Mouse (Mus musculus): ENCODE results near the gene Usp28. TPM values are rescaled to one million over a fixed set of nuclear protein-coding genes. Genes with fewer than 3 reads are reported as not detected.

The Usp28 gene
- polyA plus RNA-seq, 1 experiment from 2014 or later: 29.7 TPM

- ATAC-seq (ENCODE audit: insufficient number of reproducible peaks, low FRiP score, low TSS enrichment, low read depth): no peak
- Histone ChIP-seq H3K9me3 (replicated peaks) (no peaks in the 10 kb centered on the region), H3K4me3 (replicated peaks) (no peak overlapping the region), H3K4me1 (no peaks in the 10 kb centered on the region), H3K4me2 (replicated peaks) (no peak overlapping the region), H3K27ac (replicated peaks) (no peak overlapping the region), H3K9ac (no peak overlapping the region), H3K27me3 (no peaks in the 10 kb centered on the region), H3K36me3 (peaks cover 44% of the 10 kb centered on the region)
- WGBS: 84% methylated on average over 5 of the region's 5 CpGs
Observed at GRCm38 (mm10) chr9:49023956-49024355, 38.8 kb downstream of the Usp28 start.

- H3K27ac ChIP-seq (replicated peaks): no peak overlapping the region
- no peak for ATAC-seq (ENCODE audit: insufficient number of reproducible peaks, low FRiP score, low TSS enrichment, low read depth)
- H3K4me1 ChIP-seq: no peaks in the 10 kb centered on the region
- peaks cover 45% of the 10 kb centered on the region for H3K36me3 ChIP-seq
- H3K9me3 ChIP-seq (replicated peaks): no peaks in the 10 kb centered on the region
- no peak overlapping the region for H3K4me2 ChIP-seq (replicated peaks)
- no peak overlapping the region for H3K4me3 ChIP-seq (replicated peaks)
- no peaks in the 10 kb centered on the region for H3K27me3 ChIP-seq
- 90% methylated on average over 2 of the region's 2 CpGs for whole genome bisulfite sequencing
- H3K9ac ChIP-seq: no peak overlapping the region
Observed at GRCm38 (mm10) chr9:49024529-49024928, 39.4 kb downstream of the Usp28 start.

GRCm38 (mm10) chr9:49034764-49035163 lies 49.6 kb downstream of the Usp28 start:
- Histone ChIP-seq H3K4me2 (replicated peaks) (no peak overlapping the region), H3K4me3 (replicated peaks) (no peak overlapping the region), H3K4me1 (no peaks in the 10 kb centered on the region), H3K27ac (replicated peaks) (no peak overlapping the region), H3K36me3 (peaks cover 71% of the 10 kb centered on the region), H3K9ac (no peak overlapping the region), H3K27me3 (no peaks in the 10 kb centered on the region), H3K9me3 (replicated peaks) (no peaks in the 10 kb centered on the region)
- no peak for ATAC-seq (ENCODE audit: insufficient number of reproducible peaks, low FRiP score, low TSS enrichment, low read depth)
- WGBS: 88% methylated on average over 4 of the region's 4 CpGs

- Histone ChIP-seq H3K4me2 (replicated peaks) (no peak overlapping the region), H3K4me3 (replicated peaks) (no peak overlapping the region), H3K9ac (no peak overlapping the region), H3K9me3 (replicated peaks) (no peaks in the 10 kb centered on the region), H3K27me3 (no peaks in the 10 kb centered on the region), H3K27ac (replicated peaks) (no peak overlapping the region), H3K4me1 (no peaks in the 10 kb centered on the region), H3K36me3 (no peaks in the 10 kb centered on the region)
- 65% methylated on average over 5 of the region's 5 CpGs for WGBS
- no peak for ATAC-seq (ENCODE audit: insufficient number of reproducible peaks, low FRiP score, low TSS enrichment, low read depth)
Observed at GRCm38 (mm10) chr9:49050901-49051300, 65.7 kb downstream of the Usp28 start.

- H3K4me1 ChIP-seq: peaks cover 3% of the 10 kb centered on the region
- H3K27ac ChIP-seq (replicated peaks): no peak overlapping the region
- no peak for ATAC-seq (ENCODE audit: insufficient number of reproducible peaks, low FRiP score, low TSS enrichment, low read depth)
- no peak overlapping the region for H3K9ac ChIP-seq
- no peaks in the 10 kb centered on the region for H3K9me3 ChIP-seq (replicated peaks)
- no peaks in the 10 kb centered on the region for H3K36me3 ChIP-seq
- WGBS: 9% methylated on average over 5 of the region's 5 CpGs
- H3K4me3 ChIP-seq (replicated peaks): no peak overlapping the region
- H3K27me3 ChIP-seq: no peaks in the 10 kb centered on the region
- no peak overlapping the region for H3K4me2 ChIP-seq (replicated peaks)
Observed at GRCm38 (mm10) chr9:49051349-49051748, 66.2 kb downstream of the Usp28 start.

GRCm38 (mm10) chr9:49054028-49054427 lies 68.9 kb downstream of the Usp28 start:
- Histone ChIP-seq H3K4me2 (replicated peaks) (no peak overlapping the region), H3K36me3 (peaks cover 8% of the 10 kb centered on the region), H3K4me1 (peaks cover 10% of the 10 kb centered on the region), H3K9me3 (replicated peaks) (no peaks in the 10 kb centered on the region), H3K27me3 (no peaks in the 10 kb centered on the region), H3K27ac (replicated peaks) (no peak overlapping the region), H3K9ac (no peak overlapping the region), H3K4me3 (replicated peaks) (no peak overlapping the region)
- WGBS: 80% methylated on average over 3 of the region's 3 CpGs
- ATAC-seq (ENCODE audit: insufficient number of reproducible peaks, low FRiP score, low TSS enrichment, low read depth): no peak

- H3K9me3 ChIP-seq (replicated peaks): no peaks in the 10 kb centered on the region
- H3K27me3 ChIP-seq: no peaks in the 10 kb centered on the region
- peak within 1 kb of the TSS; percentile 84 for H3K4me3 ChIP-seq (replicated peaks)
- H3K4me2 ChIP-seq (replicated peaks): peak within 1 kb of the TSS; percentile 62
- ATAC-seq (ENCODE audit: insufficient number of reproducible peaks, low FRiP score, low TSS enrichment, low read depth): peak; percentile 99
- peaks cover 16% of the 10 kb centered on the region for H3K36me3 ChIP-seq
- peaks cover 10% of the 10 kb centered on the region for H3K4me1 ChIP-seq
- H3K27ac ChIP-seq (replicated peaks): peak within 1 kb of the TSS; percentile 83
- WGBS: under 1% methylated on average over 53 of the region's 53 CpGs
- peak within 1 kb of the TSS; percentile 63 for H3K9ac ChIP-seq
Observed at GRCm38 (mm10) chr9:49055333-49056205, 70.4 kb downstream of the Usp28 start, which contains the start of gene Zw10. TSS of gene Zw10 (plus strand) at chr9:49055613.

- Histone ChIP-seq H3K4me3 (replicated peaks) (no peak overlapping the region), H3K4me1 (no peaks in the 10 kb centered on the region), H3K27me3 (no peaks in the 10 kb centered on the region), H3K4me2 (replicated peaks) (no peak overlapping the region), H3K9me3 (replicated peaks) (no peaks in the 10 kb centered on the region), H3K27ac (replicated peaks) (no peak overlapping the region), H3K36me3 (peaks cover 76% of the 10 kb centered on the region), H3K9ac (no peak overlapping the region)
- no peak for ATAC-seq (ENCODE audit: insufficient number of reproducible peaks, low FRiP score, low TSS enrichment, low read depth)
- 95% methylated on average over 3 of the region's 3 CpGs for WGBS
Observed at GRCm38 (mm10) chr9:49076847-49077246, 91.7 kb downstream of the Usp28 start.

- no peak; the same call in 1 of the 2 replicates for ATAC-seq (ENCODE audit: insufficient number of reproducible peaks, low FRiP score, low TSS enrichment, low read depth)
- Histone ChIP-seq H3K27me3 (no peaks in the 10 kb centered on the region), H3K4me2 (replicated peaks) (no peak within 1 kb of the TSS), H3K4me3 (replicated peaks) (no peak within 1 kb of the TSS), H3K27ac (replicated peaks) (peak within 1 kb of the TSS; percentile 11), H3K9me3 (replicated peaks) (no peaks in the 10 kb centered on the region), H3K4me1 (no peaks in the 10 kb centered on the region), H3K36me3 (peaks cover 37% of the 10 kb centered on the region), H3K9ac (no peak within 1 kb of the TSS)
- 29% methylated on average over 5 of the region's 5 CpGs for WGBS
Observed at GRCm38 (mm10) chr9:49081107-49081506, 95.9 kb downstream of the Usp28 start, which contains the start of gene Tmprss5. TSS of gene Tmprss5 (plus strand) at chr9:49081260.

- Histone ChIP-seq H3K9me3 (replicated peaks) (no peaks in the 10 kb centered on the region), H3K27me3 (no peaks in the 10 kb centered on the region), H3K9ac (no peak overlapping the region), H3K4me1 (no peaks in the 10 kb centered on the region), H3K36me3 (peaks cover 35% of the 10 kb centered on the region), H3K27ac (replicated peaks) (peak overlapping the region; percentile 11; the same call in 1 of the 2 replicates), H3K4me3 (replicated peaks) (no peak overlapping the region), H3K4me2 (replicated peaks) (no peak overlapping the region)
- WGBS: 10% methylated on average over 4 of the region's 4 CpGs
- ATAC-seq (ENCODE audit: insufficient number of reproducible peaks, low FRiP score, low TSS enrichment, low read depth): no peak
Observed at GRCm38 (mm10) chr9:49081561-49081960, 96.4 kb downstream of the Usp28 start.

GRCm38 (mm10) chr9:49087317-49087716 lies 102.1 kb downstream of the Usp28 start:
- Histone ChIP-seq H3K4me2 (replicated peaks) (no peak overlapping the region), H3K36me3 (no peaks in the 10 kb centered on the region), H3K9me3 (replicated peaks) (no peaks in the 10 kb centered on the region), H3K4me3 (replicated peaks) (no peak overlapping the region), H3K27me3 (no peaks in the 10 kb centered on the region), H3K9ac (no peak overlapping the region), H3K27ac (replicated peaks) (no peak overlapping the region), H3K4me1 (no peaks in the 10 kb centered on the region)
- ATAC-seq (ENCODE audit: insufficient number of reproducible peaks, low FRiP score, low TSS enrichment, low read depth): no peak
- WGBS: 41% methylated on average over 11 of the region's 11 CpGs

All from embryonic facial prominence, embryonic 15.5 days (tissue).